Mouse (Mus musculus): ENCODE measurements around the gene Dhfr. TPM values are rescaled to one million over a fixed set of nuclear protein-coding genes. Genes with fewer than 3 reads are reported as not detected.
"Not testable (repeated sequence)": the region's sequence is repeated elsewhere in the genome, so short reads cannot be mapped to it uniquely, and the experiment has no call there.

Gene Dhfr
- polyA plus RNA-seq, 1 experiment from 2014 or later = 28.5 TPM

DNA sequence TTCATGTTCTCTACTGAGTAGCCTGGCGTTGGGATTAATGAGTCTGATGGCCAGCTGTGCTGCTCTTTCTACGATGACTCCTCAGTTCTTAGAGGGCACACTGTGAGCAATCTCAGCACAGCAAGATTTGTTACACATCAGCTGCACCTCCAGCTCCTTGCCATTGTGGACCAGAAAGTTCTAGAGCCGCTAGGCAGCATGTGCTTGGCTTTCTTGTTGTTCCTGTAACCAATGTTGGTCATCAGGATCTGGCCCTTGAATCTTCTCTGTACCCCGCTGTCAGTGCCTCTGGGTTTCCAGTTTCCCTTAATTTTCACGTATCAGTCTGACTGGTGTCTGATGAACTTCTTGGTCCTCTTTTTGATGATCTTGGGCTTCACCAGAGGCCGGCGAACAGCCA is 1.9 kb downstream of the Dhfr start:
- WGBS = 81% methylated on average over 7 of the region's 7 CpGs
- DNase-seq (ENCODE audit: low spot score) = no peak
- Histone ChIP-seq H3K4me1 (ENCODE audit: control insufficient read depth, insufficient read depth, low read length) (peaks cover 8% of the 10 kb centered on the region; the same call in 1 of the 2 replicates), H3K9ac (ENCODE audit: low read length) (no peak overlapping the region; the same call in 1 of the 2 replicates), H3K36me3 (ENCODE audit: control insufficient read depth, insufficient read depth, low read length) (peaks cover 4% of the 10 kb centered on the region), H3K27ac (replicated peaks; ENCODE audit: low read depth, low read length) (no peak overlapping the region), H3K4me2 (ENCODE audit: low read depth, severe bottlenecking) (peak overlapping the region; percentile 62), H3K27me3 (ENCODE audit: control insufficient read depth, insufficient read depth, low read length) (no peaks in the 10 kb centered on the region), H3K9me3 (ENCODE audit: control insufficient read depth, low read length) (no peaks in the 10 kb centered on the region), H3K4me3 (ENCODE audit: low read depth, low read length) (no peak overlapping the region; the same call in 1 of the 2 replicates)
- ATAC-seq (ENCODE audit: insufficient number of reproducible peaks, low FRiP score, low TSS enrichment, low read depth) = no peak

DNA sequence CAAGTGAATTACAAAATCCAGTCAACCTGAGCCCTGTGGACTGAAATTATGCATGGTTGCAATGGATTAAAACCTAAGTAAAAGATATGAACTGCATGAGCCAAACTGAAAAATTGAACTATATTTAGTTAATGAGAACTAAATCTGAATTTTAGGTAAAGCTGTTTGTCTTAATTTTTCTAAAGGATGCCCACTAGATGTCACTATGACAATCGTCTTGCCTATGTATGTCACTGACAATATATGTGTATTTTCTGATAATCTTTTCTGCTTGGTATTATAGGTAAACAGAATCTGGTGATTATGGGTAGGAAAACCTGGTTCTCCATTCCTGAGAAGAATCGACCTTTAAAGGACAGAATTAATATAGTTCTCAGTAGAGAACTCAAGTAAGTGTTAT is 3.1 kb downstream of the Dhfr start:
- Histone ChIP-seq H3K4me3 (ENCODE audit: low read depth, low read length) (no peak overlapping the region), H3K27ac (replicated peaks; ENCODE audit: low read depth, low read length) (no peak overlapping the region), H3K4me2 (ENCODE audit: low read depth, severe bottlenecking) (no peak overlapping the region), H3K36me3 (ENCODE audit: control insufficient read depth, insufficient read depth, low read length) (peaks cover 4% of the 10 kb centered on the region), H3K9me3 (ENCODE audit: control insufficient read depth, low read length) (no peaks in the 10 kb centered on the region), H3K4me1 (ENCODE audit: control insufficient read depth, insufficient read depth, low read length) (peaks cover 8% of the 10 kb centered on the region; the same call in 1 of the 2 replicates), H3K27me3 (ENCODE audit: control insufficient read depth, insufficient read depth, low read length) (no peaks in the 10 kb centered on the region), H3K9ac (ENCODE audit: low read length) (no peak overlapping the region)
- ATAC-seq (ENCODE audit: insufficient number of reproducible peaks, low FRiP score, low TSS enrichment, low read depth) = no peak
- 73% methylated on average over 2 of the region's 2 CpGs for WGBS
- DNase-seq (ENCODE audit: low spot score) = no peak

DNA sequence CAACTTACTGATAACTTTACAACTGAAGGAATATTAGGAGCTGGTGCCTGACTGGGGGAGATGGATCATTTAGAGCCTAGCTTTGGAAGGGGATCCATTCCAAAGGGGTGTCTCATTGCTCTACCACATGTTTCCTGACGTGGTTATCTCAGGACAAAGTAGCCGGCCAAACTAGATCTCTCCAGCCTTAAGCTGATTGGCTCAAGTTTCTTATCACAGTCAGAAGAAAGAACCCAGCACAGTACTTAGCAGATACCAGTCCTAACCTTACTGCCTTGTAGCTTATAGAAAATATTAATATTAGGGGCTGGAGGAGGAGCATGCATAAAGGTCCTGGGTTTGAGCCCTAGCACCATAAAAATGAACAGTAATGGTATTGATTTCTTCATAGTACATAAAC is 7.1 kb downstream of the Dhfr start:
- DNase-seq (ENCODE audit: low spot score) = no peak
- Histone ChIP-seq H3K9ac (ENCODE audit: low read length) (no peak overlapping the region), H3K4me2 (ENCODE audit: low read depth, severe bottlenecking) (no peak overlapping the region), H3K4me3 (ENCODE audit: low read depth, low read length) (no peak overlapping the region), H3K4me1 (ENCODE audit: control insufficient read depth, insufficient read depth, low read length) (no peaks in the 10 kb centered on the region), H3K27me3 (ENCODE audit: control insufficient read depth, insufficient read depth, low read length) (no peaks in the 10 kb centered on the region), H3K27ac (replicated peaks; ENCODE audit: low read depth, low read length) (no peak overlapping the region), H3K36me3 (ENCODE audit: control insufficient read depth, insufficient read depth, low read length) (peaks cover 10% of the 10 kb centered on the region), H3K9me3 (ENCODE audit: control insufficient read depth, low read length) (no peaks in the 10 kb centered on the region)
- ATAC-seq (ENCODE audit: insufficient number of reproducible peaks, low FRiP score, low TSS enrichment, low read depth) = no peak
- 87% methylated on average over 2 of the region's 2 CpGs for WGBS

DNA sequence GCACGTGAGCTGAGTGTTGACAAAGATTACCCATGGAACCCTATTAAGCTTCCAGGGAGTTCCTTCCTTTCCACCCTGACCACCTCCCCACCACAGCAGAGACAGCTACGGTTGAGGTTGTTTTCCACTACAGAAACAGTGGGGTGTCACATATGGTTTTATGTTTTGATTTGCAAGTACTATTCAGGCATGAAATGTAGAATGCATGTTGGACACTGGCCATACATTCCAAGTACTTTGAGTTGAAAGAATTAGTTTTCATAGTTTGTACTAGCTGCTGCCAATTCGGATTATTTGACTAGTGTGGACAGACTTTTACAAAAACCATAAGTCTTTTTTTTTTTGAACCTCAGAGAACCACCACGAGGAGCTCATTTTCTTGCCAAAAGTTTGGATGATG is 10.8 kb downstream of the Dhfr start:
- peaks cover 18% of the 10 kb centered on the region for H3K36me3 ChIP-seq (ENCODE audit: control insufficient read depth, insufficient read depth, low read length)

DNA sequence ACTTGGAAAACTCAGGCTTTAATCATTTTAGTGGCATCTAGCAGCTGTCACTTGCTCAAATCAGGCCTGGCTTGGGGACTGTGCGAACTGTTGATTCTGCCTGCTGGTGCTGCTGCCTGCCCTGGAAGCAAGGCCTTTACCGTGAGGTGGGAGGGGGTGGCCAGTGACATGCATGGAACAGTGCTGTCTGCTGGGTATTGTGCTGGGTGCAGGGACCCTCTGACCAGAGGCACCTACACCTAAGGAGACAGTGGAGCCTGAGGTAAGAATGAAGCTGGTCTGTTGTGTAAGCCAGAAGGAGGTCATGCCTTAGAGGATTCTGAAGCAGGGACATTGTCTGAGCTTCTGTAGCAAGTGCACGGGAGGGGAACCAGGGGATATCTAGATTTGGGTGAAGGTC is 16.3 kb downstream of the Dhfr start:
- no peaks in the 10 kb centered on the region for H3K27me3 ChIP-seq (ENCODE audit: control insufficient read depth, insufficient read depth, low read length)
- ATAC-seq (ENCODE audit: insufficient number of reproducible peaks, low FRiP score, low TSS enrichment, low read depth) (no peak), DNase-seq (ENCODE audit: low spot score) (no peak)
- H3K4me2 ChIP-seq (ENCODE audit: low read depth, severe bottlenecking) = no peak overlapping the region
- no peak overlapping the region for H3K4me3 ChIP-seq (ENCODE audit: low read depth, low read length)
- H3K9me3 ChIP-seq (ENCODE audit: control insufficient read depth, low read length) = no peaks in the 10 kb centered on the region
- H3K9ac ChIP-seq (ENCODE audit: low read length) = no peak overlapping the region
- 90% methylated on average over 3 of the region's 3 CpGs for WGBS
- H3K36me3 ChIP-seq (ENCODE audit: control insufficient read depth, insufficient read depth, low read length) = peaks cover 19% of the 10 kb centered on the region
- H3K4me1 ChIP-seq (ENCODE audit: control insufficient read depth, insufficient read depth, low read length) = no peaks in the 10 kb centered on the region
- no peak overlapping the region for H3K27ac ChIP-seq (replicated peaks; ENCODE audit: low read depth, low read length)

More for the DNA sequence above, 10.8 kb downstream of the Dhfr start:
- ATAC-seq (ENCODE audit: insufficient number of reproducible peaks, low FRiP score, low TSS enrichment, low read depth) (no peak), DNase-seq (ENCODE audit: low spot score) (no peak)
- Histone ChIP-seq H3K4me1 (ENCODE audit: control insufficient read depth, insufficient read depth, low read length) (no peaks in the 10 kb centered on the region), H3K4me3 (ENCODE audit: low read depth, low read length) (no peak overlapping the region), H3K9me3 (ENCODE audit: control insufficient read depth, low read length) (no peaks in the 10 kb centered on the region), H3K27ac (replicated peaks; ENCODE audit: low read depth, low read length) (no peak overlapping the region), H3K4me2 (ENCODE audit: low read depth, severe bottlenecking) (no peak overlapping the region), H3K27me3 (ENCODE audit: control insufficient read depth, insufficient read depth, low read length) (no peaks in the 10 kb centered on the region), H3K9ac (ENCODE audit: low read length) (no peak overlapping the region)
- 85% methylated on average over 4 of the region's 4 CpGs for WGBS

DNA sequence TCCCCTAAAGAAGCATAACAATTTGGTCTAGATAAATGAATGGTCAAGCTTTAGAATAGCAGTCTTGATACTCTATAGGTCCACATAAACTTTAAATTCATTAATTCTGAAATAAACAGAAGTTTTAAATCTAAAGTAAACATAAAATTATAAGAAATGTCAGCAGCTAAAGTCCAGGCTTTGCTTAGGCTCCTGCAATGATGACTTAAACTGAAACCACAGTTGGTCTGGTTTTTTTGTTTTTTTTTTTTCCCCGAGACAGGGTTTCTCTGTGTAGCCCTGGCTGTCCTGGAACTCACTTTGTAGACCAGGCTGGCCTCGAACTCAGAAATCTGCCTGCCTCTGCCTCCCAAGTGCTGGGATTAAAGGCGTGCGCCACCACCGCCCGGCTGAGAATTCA is 16.9 kb downstream of the Dhfr start:
- DNase-seq (ENCODE audit: low spot score); H3K9ac ChIP-seq (ENCODE audit: low read length); H3K4me3 ChIP-seq (ENCODE audit: low read depth, low read length); H3K27ac ChIP-seq (replicated peaks; ENCODE audit: low read depth, low read length); H3K9me3 ChIP-seq (ENCODE audit: control insufficient read depth, low read length); ATAC-seq (ENCODE audit: insufficient number of reproducible peaks, low FRiP score, low TSS enrichment, low read depth); H3K27me3 ChIP-seq (ENCODE audit: control insufficient read depth, insufficient read depth, low read length); H3K4me1 ChIP-seq (ENCODE audit: control insufficient read depth, insufficient read depth, low read length); H3K4me2 ChIP-seq (ENCODE audit: low read depth, severe bottlenecking): not testable (repeated sequence)
- 95% methylated on average over 6 of the region's 6 CpGs for WGBS
- peaks cover 15% of the 10 kb centered on the region for H3K36me3 ChIP-seq (ENCODE audit: control insufficient read depth, insufficient read depth, low read length)

DNA sequence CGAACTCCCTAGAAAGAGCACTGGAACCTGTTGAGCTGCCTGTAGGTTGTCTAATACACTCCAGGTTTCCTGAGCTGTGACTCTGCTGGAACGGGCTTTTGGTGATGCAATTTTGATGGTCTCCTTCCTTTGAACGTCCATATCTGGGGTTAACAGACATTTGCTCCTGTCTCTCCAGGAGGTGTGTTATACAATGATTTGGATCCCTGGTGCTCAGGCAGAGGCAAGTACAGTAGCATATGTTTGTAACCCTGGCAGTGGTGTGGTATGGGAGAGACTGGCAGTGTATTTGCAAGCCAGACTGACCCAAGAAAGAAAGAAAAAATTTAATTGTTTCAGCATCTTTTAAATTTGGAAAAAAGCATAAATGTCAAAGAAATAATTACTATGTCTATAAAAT is 32.8 kb downstream of the Dhfr start:
- H3K4me1 ChIP-seq (ENCODE audit: control insufficient read depth, insufficient read depth, low read length) = no peaks in the 10 kb centered on the region
- DNase-seq (ENCODE audit: low spot score) (no peak), ATAC-seq (ENCODE audit: insufficient number of reproducible peaks, low FRiP score, low TSS enrichment, low read depth) (no peak)
- no peak overlapping the region for H3K4me2 ChIP-seq (ENCODE audit: low read depth, severe bottlenecking)
- no peak overlapping the region for H3K27ac ChIP-seq (replicated peaks; ENCODE audit: low read depth, low read length)
- H3K9ac ChIP-seq (ENCODE audit: low read length) = no peak overlapping the region
- H3K4me3 ChIP-seq (ENCODE audit: low read depth, low read length) = no peak overlapping the region
- no peaks in the 10 kb centered on the region for H3K9me3 ChIP-seq (ENCODE audit: control insufficient read depth, low read length)
- no peaks in the 10 kb centered on the region for H3K27me3 ChIP-seq (ENCODE audit: control insufficient read depth, insufficient read depth, low read length)
- 80% methylated on average over 3 of the region's 3 CpGs for WGBS
- H3K36me3 ChIP-seq (ENCODE audit: control insufficient read depth, insufficient read depth, low read length) = no peaks in the 10 kb centered on the region

DNA sequence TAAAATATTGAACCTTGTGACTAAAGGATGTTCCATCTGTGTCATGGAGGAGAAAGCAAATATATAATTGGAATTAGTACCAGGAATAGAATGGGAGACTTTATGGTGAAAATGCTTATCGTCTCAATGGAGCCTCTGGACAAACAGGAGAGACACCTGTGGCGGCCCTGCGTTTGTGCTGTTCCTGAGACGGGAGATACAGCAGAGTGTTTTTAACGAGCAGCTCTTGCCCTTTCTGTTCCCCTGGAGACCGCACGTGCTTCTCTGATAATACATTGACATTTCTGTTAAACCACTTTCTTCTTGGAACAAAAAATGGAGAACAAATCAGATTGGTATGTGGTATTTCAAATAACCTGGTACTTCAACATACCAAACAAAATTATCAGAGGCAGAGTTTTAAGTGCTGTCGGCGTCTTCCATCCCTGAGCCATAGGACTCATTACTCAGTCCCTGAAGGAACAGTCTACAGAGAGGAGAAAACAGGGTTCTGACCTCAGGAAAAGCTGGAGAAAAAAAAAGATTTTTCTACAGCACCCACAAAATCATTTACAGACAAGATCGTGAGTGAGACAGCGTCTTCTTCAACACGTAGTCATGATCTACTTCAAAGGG is 38.6 kb downstream of the Dhfr start:
- ATAC-seq (ENCODE audit: insufficient number of reproducible peaks, low FRiP score, low TSS enrichment, low read depth) (no peak), DNase-seq (ENCODE audit: low spot score) (no peak)
- 86% methylated on average over 12 of the region's 12 CpGs for WGBS

More for the DNA sequence above, 38.6 kb downstream of the Dhfr start:
- H3K27me3 ChIP-seq (ENCODE audit: control insufficient read depth, insufficient read depth, low read length) = no peaks in the 10 kb centered on the region
- H3K4me1 ChIP-seq (ENCODE audit: control insufficient read depth, insufficient read depth, low read length) = no peaks in the 10 kb centered on the region
- no peaks in the 10 kb centered on the region for H3K36me3 ChIP-seq (ENCODE audit: control insufficient read depth, insufficient read depth, low read length)
- H3K4me2 ChIP-seq (ENCODE audit: low read depth, severe bottlenecking) = no peak overlapping the region
- H3K9ac ChIP-seq (ENCODE audit: low read length) = no peak overlapping the region
- H3K27ac ChIP-seq (replicated peaks; ENCODE audit: low read depth, low read length) = no peak overlapping the region
- no peaks in the 10 kb centered on the region for H3K9me3 ChIP-seq (ENCODE audit: control insufficient read depth, low read length)
- H3K4me3 ChIP-seq (ENCODE audit: low read depth, low read length) = no peak overlapping the region

All from limb, embryonic 11.5 days (tissue).